Mouse (Mus musculus) kidney, postnatal 14 days (tissue): ENCODE results near the gene D17H6S53E.

Experiments
- DNase-seq: peaks from one replicate; pipeline ENCODE4 v3.0.0; 2022; ENCODE audit warnings: mixed read lengths

Gene D17H6S53E

GRCm38 (mm10) chr17:35126206-35126611 lies at the start of gene D17H6S53E:
D17H6S53E (plus strand) TSS chr17:35126373.
- DNase-seq: peak; percentile 85

GRCm38 (mm10) chr17:35076507-35077176 lies 49.5 kb upstream of the D17H6S53E start, which contains the start of gene Ly6g6e:
Ly6g6e (plus strand) TSS chr17:35076902.
- DNase-seq: no peak

- DNase-seq: no peak
These were observed 48.9 kb upstream of the D17H6S53E start for GRCm38 (mm10) chr17:35077285-35077684.

DNA sequence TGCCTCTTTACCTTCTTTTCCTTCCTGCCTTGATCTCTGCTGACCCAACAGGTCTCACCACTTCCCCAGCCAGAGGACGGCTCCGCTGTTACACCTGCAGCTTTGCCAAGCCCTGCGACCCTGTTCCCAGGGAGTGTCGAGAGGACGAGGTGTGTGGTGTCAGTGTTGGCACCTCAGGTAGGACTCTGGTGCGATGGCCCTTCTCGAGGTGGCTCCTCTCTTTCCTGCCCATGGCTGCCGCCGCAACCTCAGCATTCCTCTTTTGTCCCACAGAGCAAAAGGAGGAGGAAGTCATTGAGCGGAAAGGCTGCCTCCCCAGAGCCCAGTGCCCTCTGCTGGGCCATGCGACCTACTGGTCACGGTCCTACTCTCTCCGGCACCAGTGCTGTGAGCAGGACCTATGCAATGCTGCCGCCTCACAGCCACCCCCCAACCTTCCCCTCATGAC lies 48.4 kb upstream of the D17H6S53E start, which contains the start of gene Ly6g6d:
Ly6g6d (minus strand) TSS at position 280 of the 448 bp plus-strand sequence.
- DNase-seq: peak; percentile 80

- no peak for DNase-seq
These were observed 46.4 kb upstream of the D17H6S53E start for GRCm38 (mm10) chr17:35079778-35080177.

DNA sequence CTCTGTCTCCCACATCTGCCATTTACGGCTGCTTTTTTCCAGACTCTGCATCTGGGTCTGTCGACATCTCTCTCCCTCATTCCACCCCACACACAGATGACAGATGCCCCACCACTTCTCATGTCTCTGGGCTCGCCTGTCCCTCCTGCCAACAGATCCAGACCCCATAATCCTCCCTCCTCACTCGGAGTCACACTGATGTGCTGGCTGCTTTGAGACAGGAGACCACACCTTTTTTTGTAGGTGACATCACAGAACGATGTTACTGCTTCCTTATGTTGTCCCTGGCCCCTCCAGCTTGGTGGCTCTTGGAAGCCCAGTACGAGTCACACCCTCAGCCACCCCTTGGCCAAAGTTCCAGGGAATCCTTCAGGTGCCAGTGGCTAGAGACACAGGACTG lies 45.9 kb upstream of the D17H6S53E start:
- no peak for DNase-seq

- no peak for DNase-seq
These were observed 45.5 kb upstream of the D17H6S53E start for GRCm38 (mm10) chr17:35080710-35081109.

GRCm38 (mm10) chr17:35082841-35083576 lies 43.2 kb upstream of the D17H6S53E start:
- no peak for DNase-seq

GRCm38 (mm10) chr17:35083929-35084497 lies 42.2 kb upstream of the D17H6S53E start:
- DNase-seq: no peak

- no peak for DNase-seq
These were observed 40.8 kb upstream of the D17H6S53E start, which contains the start of gene Ly6g6f for GRCm38 (mm10) chr17:35085208-35085865. Ly6g6f (minus strand) TSS chr17:35085610.

DNA sequence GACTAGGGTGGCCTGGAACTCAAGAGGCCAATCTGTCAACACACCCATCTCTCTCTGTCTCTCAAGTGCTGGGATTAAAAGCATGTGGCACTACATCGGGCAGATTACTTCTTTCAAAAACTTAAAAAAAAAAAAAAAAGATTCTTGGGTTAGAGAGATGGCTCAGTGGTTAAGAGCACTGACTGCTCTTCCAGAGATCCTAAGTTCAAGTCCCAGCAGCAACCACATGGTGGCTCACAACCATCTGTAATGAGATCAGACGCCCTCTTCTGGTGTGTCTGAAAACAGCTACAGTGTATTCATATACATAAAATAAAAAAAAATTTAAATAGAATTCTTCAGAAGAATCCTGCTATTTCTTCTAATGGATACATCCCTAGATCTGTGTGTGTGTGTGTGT lies 38.0 kb upstream of the D17H6S53E start:
- no peak for DNase-seq

DNA sequence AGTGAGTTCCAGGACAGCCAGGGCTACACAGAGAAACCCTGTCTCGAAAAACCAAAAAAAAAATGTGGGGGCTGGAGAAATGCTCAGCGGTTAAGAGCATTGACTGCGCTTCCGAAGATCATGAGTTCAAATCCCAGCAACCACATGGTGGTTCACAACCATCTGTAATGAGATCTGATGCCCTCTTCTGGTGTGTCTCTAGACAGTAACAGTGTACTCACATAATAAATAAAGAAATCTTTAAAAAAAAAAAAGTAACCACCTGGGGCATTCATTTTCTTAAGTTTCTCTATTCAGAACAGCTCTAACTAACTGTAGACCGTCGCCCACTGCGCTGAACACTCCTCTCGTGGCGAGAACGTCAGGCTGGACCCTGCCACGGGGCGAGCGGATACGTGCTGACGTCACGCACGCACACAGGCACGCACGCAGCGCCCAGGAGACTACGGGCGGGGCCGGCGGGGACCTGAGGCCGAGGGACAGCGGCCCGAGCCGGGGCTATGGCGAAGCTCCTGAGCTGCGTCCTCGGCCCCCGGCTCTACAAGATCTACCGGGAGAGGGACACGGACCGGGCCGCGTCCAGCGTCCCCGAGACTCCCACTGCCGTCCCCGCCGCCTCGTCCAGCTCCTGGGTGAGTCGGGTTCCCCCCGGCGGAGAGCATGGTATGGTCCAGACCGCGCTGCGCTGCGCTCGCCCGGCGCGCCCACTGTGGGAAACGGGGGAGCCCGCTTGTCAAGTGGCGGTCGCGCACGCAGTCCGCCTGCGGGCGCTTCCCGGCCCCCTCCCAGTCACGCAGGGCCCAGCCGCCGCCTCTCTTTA lies 37.1 kb upstream of the D17H6S53E start, which contains the start of gene Abhd16a:
Abhd16a (plus strand) TSS at position 439 of the 820 bp plus-strand sequence.
- DNase-seq: peak; percentile 97

GRCm38 (mm10) chr17:35090166-35090932 lies 35.8 kb upstream of the D17H6S53E start:
- DNase-seq: no peak

- no peak for DNase-seq
These were observed 33.6 kb upstream of the D17H6S53E start for GRCm38 (mm10) chr17:35092403-35093198.

GRCm38 (mm10) chr17:35094475-35095365 lies 31.5 kb upstream of the D17H6S53E start:
- DNase-seq: no peak

DNA sequence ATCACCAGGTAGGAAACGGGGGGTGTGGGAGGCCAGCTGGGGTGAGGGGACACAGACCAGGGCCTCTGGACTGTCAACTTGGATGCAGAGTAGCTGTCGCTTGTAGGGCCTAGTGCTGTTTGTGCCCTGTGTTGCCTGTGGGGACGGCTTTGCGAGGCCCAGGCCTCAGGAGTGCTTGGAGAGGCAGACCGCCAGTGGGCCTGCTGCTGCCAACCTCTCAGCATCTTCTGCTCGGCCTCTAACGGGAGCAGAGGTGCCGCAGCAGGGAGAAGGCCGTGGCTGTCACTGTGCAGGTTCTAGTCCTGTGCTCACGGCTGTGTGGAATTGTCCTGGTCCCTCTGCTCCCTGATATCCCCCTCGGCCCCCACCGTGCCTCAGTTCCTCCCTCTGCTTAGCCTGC lies 29.6 kb upstream of the D17H6S53E start:
- DNase-seq: no peak

GRCm38 (mm10) chr17:35097164-35097655 lies 29.0 kb upstream of the D17H6S53E start:
- DNase-seq: no peak

- DNase-seq: peak; percentile 50
These were observed 25.9 kb upstream of the D17H6S53E start for GRCm38 (mm10) chr17:35100196-35100765.

DNA sequence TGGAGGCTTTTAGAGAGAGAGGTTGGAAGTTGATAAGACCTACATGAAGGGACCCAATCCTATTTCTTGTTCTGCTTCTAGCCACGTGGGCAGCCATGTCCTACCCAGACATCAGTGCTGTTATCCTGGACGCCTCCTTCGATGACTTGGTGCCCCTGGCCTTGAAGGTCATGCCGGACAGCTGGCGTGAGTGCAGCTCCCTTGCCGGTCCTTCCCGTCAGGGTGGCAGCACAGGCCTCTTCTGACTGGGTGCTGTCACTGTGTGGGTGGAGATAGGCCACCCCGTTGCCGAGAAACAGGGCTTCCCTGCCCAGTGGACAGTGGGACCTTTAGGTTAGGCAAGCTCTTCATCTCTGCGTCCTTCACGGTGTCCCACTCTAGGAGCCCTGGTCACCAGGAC lies 25.0 kb upstream of the D17H6S53E start:
- no peak for DNase-seq
